Mouse (Mus musculus) liver, embryonic 16.5 days (tissue): ENCODE measurements around the gene Gli2. TPM values are rescaled to one million over a fixed set of nuclear protein-coding genes. Genes with fewer than 3 reads are reported as not detected.

Source experiments
- ATAC-seq: fragments of 200-750 bp; cut with Nextera tagmentation; 2 replicates; pipeline ENCODE4 v1.8.0; 2017; ENCODE audit warnings: low read depth, mild to moderate bottlenecking, moderate number of reproducible peaks, moderate library complexity
- H3K27ac ChIP-seq: fragments of 300-500 bp; sonication (generic); 2 replicates; pipeline ENCODE4 v1.5.1; 2014; ENCODE audit warnings: mild to moderate bottlenecking, low read length
- H3K27me3 ChIP-seq: fragments of 300-500 bp; sonication (generic); 2 replicates; pipeline ENCODE4 v1.6.1; 2014; ENCODE audit warnings: low read depth, low read length, mixed read lengths; ENCODE audit not compliant: control insufficient read depth, insufficient read depth
- H3K36me3 ChIP-seq: fragments of 300-500 bp; sonication (generic); 2 replicates; pipeline ENCODE4 v1.6.1; 2014; ENCODE audit warnings: mild to moderate bottlenecking; ENCODE audit not compliant: control insufficient read depth, insufficient read depth
- H3K4me1 ChIP-seq: fragments of 300-500 bp; sonication (generic); 2 replicates; pipeline ENCODE4 v1.6.1; 2014; ENCODE audit warnings: low read depth, low read length, mixed read lengths; ENCODE audit not compliant: control insufficient read depth
- H3K4me2 ChIP-seq: fragments of 300-500 bp; sonication (generic); 2 replicates; pipeline ENCODE4 v1.6.1; 2014; ENCODE audit warnings: low read depth, low read length, mixed read lengths
- H3K4me3 ChIP-seq: fragments of 300-500 bp; sonication (generic); 2 replicates; pipeline ENCODE4 v1.5.1; 2014; ENCODE audit warnings: low read depth, mild to moderate bottlenecking, low read length
- H3K9ac ChIP-seq: fragments of 300-500 bp; sonication (generic); 2 replicates; pipeline ENCODE4 v1.6.1; 2014; ENCODE audit warnings: low read depth, low read length
- H3K9me3 ChIP-seq: fragments of 300-500 bp; sonication (generic); replicated peaks from 2 replicates; pipeline ENCODE4 v1.6.1; 2016; ENCODE audit warnings: low read length; ENCODE audit not compliant: control insufficient read depth
- WGBS: fragments of 180-500 bp; shearing (Covaris S2); extraction: QIAGEN DNeasy Blood & Tissue Kit; methylation state at CpG from one replicate; pipeline ENCODE4 v1.1.7; 2014; ENCODE audit not compliant: insufficient replicate concordance; 5-methylcytosine and 5-hydroxymethylcytosine counted together
- polyA plus RNA-seq: library from polyadenylated mRNA; unstranded; fragments of >200 nt; fragmentation: Nextera tagmentation; extraction: Ambion mirVana; gene quantifications from 2 replicates; pipeline ENCODE4 v1.2.1, GENCODE M21; 2015

The Gli2 gene
- polyA plus RNA-seq, 1 experiment from 2014 or later: 0.54 TPM

DNA sequence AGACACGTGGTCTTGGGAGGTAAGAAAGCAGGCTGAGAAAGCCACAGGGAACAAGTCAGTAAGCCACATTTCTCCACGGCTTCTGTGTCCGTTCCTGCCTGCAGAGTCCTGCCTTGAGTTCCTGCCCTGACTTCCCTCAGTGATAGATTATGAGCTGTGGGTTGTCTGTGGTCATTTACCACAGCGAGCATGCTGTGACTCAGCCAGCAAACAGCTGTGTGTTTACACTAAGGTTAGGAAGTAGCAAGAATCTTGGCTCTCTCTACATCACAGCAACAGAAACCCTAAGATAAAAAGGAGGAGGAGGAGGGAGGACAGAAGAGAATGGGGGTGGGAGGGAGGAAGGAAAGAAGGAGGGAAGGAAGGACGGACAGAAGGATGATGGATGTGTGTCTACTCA lies 59.6 kb downstream of the Gli2 start:
- 23% methylated on average over 5 of the region's 5 CpGs for WGBS
- H3K27ac ChIP-seq: no peak overlapping the region
- H3K27me3 ChIP-seq: no peaks in the 10 kb centered on the region

GRCm38 (mm10) chr1:118988331-118988730 lies 65.1 kb downstream of the Gli2 start:
- H3K9ac ChIP-seq: no peak overlapping the region
- ATAC-seq: no peak
- H3K27ac ChIP-seq: no peak overlapping the region
- H3K4me2 ChIP-seq: no peak overlapping the region
- no peaks in the 10 kb centered on the region for H3K27me3 ChIP-seq
- 50% methylated on average over 6 of the region's 6 CpGs for WGBS
- no peaks in the 10 kb centered on the region for H3K9me3 ChIP-seq
- H3K4me3 ChIP-seq: no peak overlapping the region
- no peaks in the 10 kb centered on the region for H3K36me3 ChIP-seq
- no peaks in the 10 kb centered on the region for H3K4me1 ChIP-seq

More for the DNA sequence above, 59.6 kb downstream of the Gli2 start:
- Histone ChIP-seq H3K4me1 (no peaks in the 10 kb centered on the region), H3K9ac (no peak overlapping the region), H3K4me3 (no peak overlapping the region), H3K36me3 (no peaks in the 10 kb centered on the region), H3K4me2 (no peak overlapping the region), H3K9me3 (no peaks in the 10 kb centered on the region)
- no peak for ATAC-seq

- Histone ChIP-seq H3K36me3 (no peaks in the 10 kb centered on the region), H3K9me3 (no peaks in the 10 kb centered on the region), H3K4me1 (no peaks in the 10 kb centered on the region), H3K9ac (no peak overlapping the region), H3K4me2 (no peak overlapping the region), H3K27ac (no peak overlapping the region), H3K27me3 (no peaks in the 10 kb centered on the region), H3K4me3 (no peak overlapping the region)
- ATAC-seq: no peak
- 69% methylated on average over 11 of the region's 11 CpGs for WGBS
Measured at GRCm38 (mm10) chr1:118987538-118987937, 65.9 kb downstream of the Gli2 start.

DNA sequence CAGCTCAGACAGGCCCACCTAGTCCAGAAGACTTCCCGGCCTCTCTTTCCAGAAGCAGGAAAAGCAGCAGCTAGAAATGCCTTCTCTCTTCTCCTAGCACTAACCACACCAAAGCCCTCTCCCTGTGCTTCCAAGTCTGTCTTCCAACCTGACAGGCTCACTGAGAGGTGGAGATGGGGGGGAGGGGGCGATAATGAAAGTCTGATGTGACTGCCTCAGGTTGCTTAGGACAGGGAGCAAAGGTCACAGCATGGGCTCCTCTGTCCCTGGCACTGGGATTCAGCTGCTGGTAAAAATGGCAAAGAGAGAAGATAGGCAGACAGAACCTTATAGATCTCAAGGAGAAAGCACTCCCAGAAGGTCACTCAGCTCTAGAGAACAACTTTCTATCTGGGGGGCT lies 70.0 kb downstream of the Gli2 start:
- Histone ChIP-seq H3K4me2 (no peak overlapping the region), H3K4me3 (no peak overlapping the region), H3K27me3 (no peaks in the 10 kb centered on the region), H3K27ac (no peak overlapping the region), H3K4me1 (no peaks in the 10 kb centered on the region), H3K9me3 (no peaks in the 10 kb centered on the region), H3K36me3 (no peaks in the 10 kb centered on the region), H3K9ac (no peak overlapping the region)
- 45% methylated on average over 2 of the region's 2 CpGs for WGBS
- no peak for ATAC-seq

DNA sequence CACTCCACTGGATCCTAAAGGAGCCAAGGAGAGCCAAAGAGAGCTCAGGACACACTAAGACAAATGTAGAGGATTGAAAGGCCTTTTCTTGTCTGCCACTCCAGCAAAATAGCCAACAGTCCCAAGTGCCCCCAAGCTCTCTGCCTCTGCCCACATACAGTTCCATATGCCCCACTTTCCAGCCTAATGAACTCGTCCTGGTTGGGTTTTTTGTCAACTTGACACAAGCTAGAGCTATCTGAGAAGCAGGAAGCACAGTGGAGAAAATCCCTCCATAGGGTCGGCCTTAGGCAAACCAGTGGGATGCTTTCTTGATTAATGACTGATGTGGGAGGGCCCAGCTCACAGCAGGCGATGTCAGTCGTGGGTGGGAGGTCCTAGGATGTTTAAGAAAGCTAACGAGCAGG lies 70.6 kb downstream of the Gli2 start:
- no peak for ATAC-seq
- H3K27ac ChIP-seq: no peak overlapping the region
- no peak overlapping the region for H3K4me3 ChIP-seq
- no peak overlapping the region for H3K9ac ChIP-seq
- WGBS: 17% methylated on average over 5 of the region's 5 CpGs
- no peaks in the 10 kb centered on the region for H3K9me3 ChIP-seq
- no peaks in the 10 kb centered on the region for H3K27me3 ChIP-seq
- no peaks in the 10 kb centered on the region for H3K4me1 ChIP-seq
- no peaks in the 10 kb centered on the region for H3K36me3 ChIP-seq
- no peak overlapping the region for H3K4me2 ChIP-seq

GRCm38 (mm10) chr1:118981943-118982804 lies 71.2 kb downstream of the Gli2 start:
- Histone ChIP-seq H3K27ac (no peak overlapping the region), H3K9me3 (no peaks in the 10 kb centered on the region), H3K4me2 (no peak overlapping the region), H3K27me3 (no peaks in the 10 kb centered on the region), H3K4me1 (no peaks in the 10 kb centered on the region), H3K4me3 (no peak overlapping the region), H3K9ac (no peak overlapping the region), H3K36me3 (no peaks in the 10 kb centered on the region)
- 40% methylated on average over 16 of the region's 16 CpGs for WGBS
- ATAC-seq: peak; percentile 48

DNA sequence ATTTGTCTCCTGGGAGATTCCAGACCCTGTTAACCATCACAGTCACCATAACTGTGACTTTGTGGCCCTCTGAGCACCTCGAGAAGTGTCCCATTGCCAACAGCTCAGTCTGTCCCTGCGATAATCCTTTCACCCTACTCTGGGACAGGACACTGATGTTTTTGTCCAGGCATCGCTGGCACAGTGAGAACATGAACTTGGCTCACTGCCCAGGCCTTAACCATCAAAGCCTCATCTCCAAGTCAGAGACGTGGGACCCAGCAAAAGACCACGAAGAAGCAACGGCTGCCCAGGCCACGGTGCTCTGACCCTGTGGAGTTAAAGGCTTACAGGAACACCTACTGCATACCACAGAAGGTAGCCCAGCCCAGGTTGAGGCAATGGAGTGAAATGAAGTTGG lies 72.8 kb downstream of the Gli2 start:
- ATAC-seq: no peak

DNA sequence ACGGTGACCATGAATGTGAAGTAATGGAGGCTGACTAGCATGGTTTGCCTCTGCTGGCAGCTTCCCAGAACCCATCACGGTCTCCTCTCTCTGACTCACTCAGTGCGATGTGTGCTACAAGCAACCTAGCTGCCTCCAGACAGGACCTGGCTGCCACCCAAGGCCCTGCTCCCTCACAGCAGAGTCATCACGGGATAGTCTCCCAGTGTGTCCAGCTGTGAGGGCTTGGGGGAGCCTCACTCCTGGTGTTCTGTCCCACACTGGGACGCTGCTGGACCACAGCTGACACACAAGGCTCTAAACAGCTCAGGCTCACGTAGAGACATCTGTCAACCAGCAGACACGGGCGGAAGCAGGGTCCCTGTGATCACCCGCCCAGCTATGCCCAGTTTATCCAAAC lies 76.8 kb downstream of the Gli2 start:
- Histone ChIP-seq H3K9ac (no peak overlapping the region), H3K9me3 (no peaks in the 10 kb centered on the region), H3K4me1 (no peaks in the 10 kb centered on the region), H3K27ac (no peak overlapping the region), H3K4me3 (no peak overlapping the region), H3K4me2 (no peak overlapping the region), H3K27me3 (no peaks in the 10 kb centered on the region), H3K36me3 (no peaks in the 10 kb centered on the region)
- WGBS: 65% methylated on average over 9 of the region's 9 CpGs
- ATAC-seq: no peak

More for the DNA sequence above, 72.8 kb downstream of the Gli2 start:
- H3K27me3 ChIP-seq: no peaks in the 10 kb centered on the region
- no peak overlapping the region for H3K4me2 ChIP-seq
- no peak overlapping the region for H3K4me3 ChIP-seq
- WGBS: 53% methylated on average over 7 of the region's 7 CpGs
- H3K36me3 ChIP-seq: no peaks in the 10 kb centered on the region
- H3K9me3 ChIP-seq: no peaks in the 10 kb centered on the region
- no peaks in the 10 kb centered on the region for H3K4me1 ChIP-seq
- no peak overlapping the region for H3K9ac ChIP-seq
- H3K27ac ChIP-seq: no peak overlapping the region

- no peaks in the 10 kb centered on the region for H3K36me3 ChIP-seq
- H3K27me3 ChIP-seq: no peaks in the 10 kb centered on the region
- ATAC-seq: no peak
- no peak overlapping the region for H3K4me3 ChIP-seq
- no peak overlapping the region for H3K27ac ChIP-seq
- WGBS: 36% methylated on average over 3 of the region's 3 CpGs
- H3K4me1 ChIP-seq: no peaks in the 10 kb centered on the region
- no peak overlapping the region for H3K9ac ChIP-seq
- H3K4me2 ChIP-seq: no peak overlapping the region
- H3K9me3 ChIP-seq: no peaks in the 10 kb centered on the region
Measured at GRCm38 (mm10) chr1:118975376-118975775, 78.0 kb downstream of the Gli2 start.
